Mouse (Mus musculus) liver, embryonic 16.5 days (tissue): Measurements from ENCODE around the gene Wnt8b. TPM values are rescaled to one million over a fixed set of nuclear protein-coding genes. Genes with fewer than 3 reads are reported as not detected.
"Not testable (repeated sequence)": the region's sequence is repeated elsewhere in the genome, so short reads cannot be mapped to it uniquely, and the experiment has no call there.

Source experiments
- ATAC-seq: fragments of 200-750 bp; cut with Nextera tagmentation; 2 replicates; pipeline ENCODE4 v1.8.0; 2017; ENCODE audit warnings: low read depth, mild to moderate bottlenecking, moderate number of reproducible peaks, moderate library complexity
- H3K27ac ChIP-seq: fragments of 300-500 bp; sonication (generic); 2 replicates; pipeline ENCODE4 v1.5.1; 2014; ENCODE audit warnings: mild to moderate bottlenecking, low read length
- H3K27me3 ChIP-seq: fragments of 300-500 bp; sonication (generic); 2 replicates; pipeline ENCODE4 v1.6.1; 2014; ENCODE audit warnings: low read depth, low read length, mixed read lengths; ENCODE audit not compliant: control insufficient read depth, insufficient read depth
- H3K36me3 ChIP-seq: fragments of 300-500 bp; sonication (generic); 2 replicates; pipeline ENCODE4 v1.6.1; 2014; ENCODE audit warnings: mild to moderate bottlenecking; ENCODE audit not compliant: control insufficient read depth, insufficient read depth
- H3K4me1 ChIP-seq: fragments of 300-500 bp; sonication (generic); 2 replicates; pipeline ENCODE4 v1.6.1; 2014; ENCODE audit warnings: low read depth, low read length, mixed read lengths; ENCODE audit not compliant: control insufficient read depth
- H3K4me2 ChIP-seq: fragments of 300-500 bp; sonication (generic); 2 replicates; pipeline ENCODE4 v1.6.1; 2014; ENCODE audit warnings: low read depth, low read length, mixed read lengths
- H3K4me3 ChIP-seq: fragments of 300-500 bp; sonication (generic); 2 replicates; pipeline ENCODE4 v1.5.1; 2014; ENCODE audit warnings: low read depth, mild to moderate bottlenecking, low read length
- H3K9ac ChIP-seq: fragments of 300-500 bp; sonication (generic); 2 replicates; pipeline ENCODE4 v1.6.1; 2014; ENCODE audit warnings: low read depth, low read length
- H3K9me3 ChIP-seq: fragments of 300-500 bp; sonication (generic); replicated peaks from 2 replicates; pipeline ENCODE4 v1.6.1; 2016; ENCODE audit warnings: low read length; ENCODE audit not compliant: control insufficient read depth
- WGBS: fragments of 180-500 bp; shearing (Covaris S2); extraction: QIAGEN DNeasy Blood & Tissue Kit; methylation state at CpG from one replicate; pipeline ENCODE4 v1.1.7; 2014; ENCODE audit not compliant: insufficient replicate concordance; 5-methylcytosine and 5-hydroxymethylcytosine counted together
- polyA plus RNA-seq: library from polyadenylated mRNA; unstranded; fragments of >200 nt; fragmentation: Nextera tagmentation; extraction: Ambion mirVana; gene quantifications from 2 replicates; pipeline ENCODE4 v1.2.1, GENCODE M21; 2015

Gene Wnt8b
- polyA plus RNA-seq, 1 experiment from 2014 or later: not detected

DNA sequence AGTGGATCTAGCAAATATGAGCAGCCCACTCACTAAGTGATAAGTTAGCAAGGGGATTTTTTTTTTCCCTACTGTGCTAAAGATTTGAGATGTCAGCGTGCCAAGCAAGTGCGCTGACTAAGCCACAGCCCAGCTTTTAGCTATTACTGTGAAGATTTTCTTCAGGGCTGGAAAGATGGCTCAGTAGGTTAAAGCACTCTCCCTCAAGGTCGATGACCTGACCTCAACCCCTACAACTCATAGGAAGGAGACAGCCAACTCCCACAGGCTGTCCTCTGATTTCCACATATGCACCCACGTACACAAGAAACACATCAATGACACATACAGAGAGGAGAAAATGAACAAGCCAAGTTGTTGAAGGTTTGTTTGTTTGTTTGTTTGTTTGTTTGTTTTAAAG is 31.1 kb upstream of the Wnt8b start:
- 66% methylated on average over 4 of the region's 4 CpGs for WGBS
- no peaks in the 10 kb centered on the region for H3K9me3 ChIP-seq
- no peaks in the 10 kb centered on the region for H3K4me1 ChIP-seq
- no peak for ATAC-seq
- no peak overlapping the region for H3K4me2 ChIP-seq
- H3K27me3 ChIP-seq: no peaks in the 10 kb centered on the region
- H3K36me3 ChIP-seq: no peaks in the 10 kb centered on the region
- H3K9ac ChIP-seq: no peak overlapping the region
- no peak overlapping the region for H3K4me3 ChIP-seq
- H3K27ac ChIP-seq: no peak overlapping the region

DNA sequence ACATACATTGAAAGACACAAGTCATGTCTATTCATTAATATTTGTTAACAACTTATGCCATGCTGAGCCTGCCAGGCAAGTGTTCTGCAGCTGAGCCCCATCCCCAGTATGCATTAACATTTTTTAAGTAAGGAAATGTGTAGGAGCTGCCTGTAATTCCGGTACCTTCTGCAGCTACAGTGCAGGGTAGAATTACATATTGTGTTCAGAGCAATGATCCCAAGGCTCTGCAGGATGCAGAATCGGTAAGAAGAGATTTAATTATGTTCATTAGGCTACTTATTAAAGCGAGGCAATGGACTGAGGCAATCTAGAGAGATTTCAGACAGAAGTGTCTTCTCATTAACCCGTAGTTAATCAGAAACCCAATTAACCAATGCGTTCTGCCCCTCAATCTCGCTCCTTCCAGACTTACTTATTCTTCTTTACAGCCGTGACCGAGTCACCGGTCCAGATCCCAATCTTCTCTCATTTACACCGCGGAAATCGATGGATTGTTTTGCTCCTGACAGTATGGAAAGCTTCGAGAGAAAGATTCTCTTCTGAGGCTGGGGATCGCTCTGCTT is 27.2 kb upstream of the Wnt8b start:
- not testable (repeated sequence) for H3K27me3 ChIP-seq, H3K36me3 ChIP-seq, H3K9me3 ChIP-seq, ATAC-seq, H3K4me3 ChIP-seq, H3K27ac ChIP-seq, H3K9ac ChIP-seq, H3K4me1 ChIP-seq, H3K4me2 ChIP-seq
- WGBS: 69% methylated on average over 14 of the region's 14 CpGs

GRCm38 (mm10) chr19:44474158-44474557 is 19.1 kb upstream of the Wnt8b start:
- H3K27me3 ChIP-seq: no peaks in the 10 kb centered on the region
- no peak overlapping the region for H3K9ac ChIP-seq
- H3K4me2 ChIP-seq: no peak overlapping the region
- H3K4me1 ChIP-seq: no peaks in the 10 kb centered on the region
- no peaks in the 10 kb centered on the region for H3K9me3 ChIP-seq
- no peak overlapping the region for H3K4me3 ChIP-seq
- no peak overlapping the region for H3K27ac ChIP-seq
- no peaks in the 10 kb centered on the region for H3K36me3 ChIP-seq
- no peak for ATAC-seq
- WGBS: 2% methylated on average over 10 of the region's 10 CpGs

DNA sequence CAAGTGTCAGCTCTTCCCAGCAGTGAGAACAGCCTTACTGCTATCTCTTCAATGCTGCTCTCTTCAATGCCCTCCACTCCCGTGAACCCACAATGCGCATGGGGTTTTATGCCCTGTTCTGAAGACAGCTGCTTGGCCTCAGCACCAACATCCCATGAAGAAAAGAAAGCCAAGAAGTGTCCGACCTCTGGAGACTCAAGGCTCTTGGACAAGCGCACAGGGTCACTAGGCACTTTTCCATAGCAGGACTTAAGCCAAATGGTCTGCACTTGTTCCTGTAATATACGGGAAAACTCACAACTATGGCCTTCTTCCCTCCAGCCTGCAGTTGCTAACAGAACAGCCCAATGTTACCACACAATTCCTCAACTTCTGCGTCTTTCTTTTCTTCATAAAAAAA is 18.0 kb upstream of the Wnt8b start:
- H3K36me3 ChIP-seq: no peaks in the 10 kb centered on the region
- 66% methylated on average over 6 of the region's 6 CpGs for WGBS

GRCm38 (mm10) chr19:44476541-44476940 is 16.7 kb upstream of the Wnt8b start:
- Histone ChIP-seq H3K36me3 (no peaks in the 10 kb centered on the region), H3K4me3 (no peak overlapping the region), H3K9ac (no peak overlapping the region), H3K27me3 (no peaks in the 10 kb centered on the region), H3K27ac (no peak overlapping the region), H3K4me1 (no peaks in the 10 kb centered on the region), H3K9me3 (no peaks in the 10 kb centered on the region), H3K4me2 (no peak overlapping the region)
- WGBS: 34% methylated on average over 3 of the region's 3 CpGs
- no peak for ATAC-seq

More for the DNA sequence above, 18.0 kb upstream of the Wnt8b start:
- Histone ChIP-seq H3K27me3 (no peaks in the 10 kb centered on the region), H3K27ac (no peak overlapping the region), H3K9ac (no peak overlapping the region), H3K4me3 (no peak overlapping the region), H3K4me2 (no peak overlapping the region), H3K9me3 (no peaks in the 10 kb centered on the region), H3K4me1 (no peaks in the 10 kb centered on the region)
- ATAC-seq: no peak

DNA sequence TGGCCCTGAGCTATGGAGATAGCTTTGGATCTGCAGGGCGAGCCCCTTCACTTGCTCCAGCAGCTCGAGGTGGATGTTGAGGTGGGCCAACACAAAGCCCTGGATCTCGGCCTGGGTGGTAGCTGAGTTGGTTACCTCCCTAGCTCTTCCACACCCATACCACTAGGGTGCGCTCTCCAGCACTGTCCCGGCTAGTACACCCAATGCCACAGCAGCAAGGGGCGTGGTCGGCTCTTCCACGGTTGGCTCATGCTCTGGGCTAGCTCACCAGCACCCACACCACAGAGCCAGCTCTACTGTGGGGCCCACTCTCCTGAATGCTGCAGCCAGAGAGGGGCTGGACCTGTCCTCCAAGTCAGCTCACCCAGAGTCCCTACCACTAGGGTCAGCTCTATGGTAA is 6.0 kb upstream of the Wnt8b start:
- no peak overlapping the region for H3K4me2 ChIP-seq
- no peak for ATAC-seq
- no peak overlapping the region for H3K27ac ChIP-seq
- no peaks in the 10 kb centered on the region for H3K27me3 ChIP-seq
- no peak overlapping the region for H3K9ac ChIP-seq
- H3K9me3 ChIP-seq: no peaks in the 10 kb centered on the region
- H3K4me3 ChIP-seq: no peak overlapping the region
- 4% methylated on average over 8 of the region's 8 CpGs for WGBS
- no peaks in the 10 kb centered on the region for H3K36me3 ChIP-seq
- no peaks in the 10 kb centered on the region for H3K4me1 ChIP-seq

DNA sequence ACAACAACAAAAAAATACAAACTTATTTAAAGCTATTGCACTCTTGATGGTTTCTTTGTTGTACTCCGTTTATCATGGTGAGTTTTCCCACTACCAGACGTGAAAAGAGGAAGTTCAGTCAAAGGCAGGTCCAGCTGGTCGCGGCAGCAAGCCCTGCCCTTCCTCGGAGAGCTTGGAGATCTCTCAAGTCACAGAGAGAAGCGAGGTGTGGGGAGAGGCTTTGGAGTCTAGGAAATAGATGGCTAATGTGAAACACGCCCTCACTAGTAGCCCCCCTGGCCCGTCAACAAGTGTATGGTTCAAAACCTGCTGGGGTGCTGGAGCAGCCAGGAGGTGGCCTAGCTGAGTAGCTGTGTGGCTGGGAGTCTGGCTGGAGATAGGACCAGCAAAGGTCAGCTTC is 3.2 kb downstream of the Wnt8b start:
- H3K36me3 ChIP-seq: no peaks in the 10 kb centered on the region
- H3K4me2 ChIP-seq: no peak overlapping the region
- H3K27me3 ChIP-seq: no peaks in the 10 kb centered on the region; the same call in 1 of the 2 replicates
- H3K4me3 ChIP-seq: no peak overlapping the region
- no peak overlapping the region for H3K27ac ChIP-seq
- H3K9me3 ChIP-seq: no peaks in the 10 kb centered on the region
- no peak for ATAC-seq
- no peak overlapping the region for H3K9ac ChIP-seq
- no peaks in the 10 kb centered on the region for H3K4me1 ChIP-seq
- whole genome bisulfite sequencing: 11% methylated on average over 8 of the region's 8 CpGs

DNA sequence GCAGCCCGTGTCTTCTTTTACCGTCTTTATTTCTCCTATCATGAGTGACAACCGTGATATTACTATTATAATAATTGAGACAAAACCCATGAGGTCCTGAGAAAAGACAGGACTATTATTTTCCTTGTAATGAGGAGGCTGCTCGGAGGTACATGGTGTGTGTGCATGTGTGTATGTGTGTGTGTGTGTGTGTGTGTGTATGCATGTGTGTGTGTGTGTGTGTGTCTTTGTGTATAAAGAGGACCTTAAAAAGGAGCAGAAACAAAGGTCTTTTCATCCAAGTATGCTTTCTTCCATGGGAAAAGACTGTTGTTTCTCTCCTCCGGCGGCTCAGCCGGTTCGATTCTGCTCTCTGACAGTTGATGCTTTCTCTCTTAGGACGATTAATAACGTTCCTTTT is 3.7 kb downstream of the Wnt8b start:
- no peak overlapping the region for H3K27ac ChIP-seq
- H3K4me2 ChIP-seq: no peak overlapping the region
- no peaks in the 10 kb centered on the region for H3K36me3 ChIP-seq
- 56% methylated on average over 10 of the region's 10 CpGs for WGBS
- H3K9me3 ChIP-seq: no peaks in the 10 kb centered on the region
- H3K27me3 ChIP-seq: no peaks in the 10 kb centered on the region; the same call in none of the 2 replicates
- no peak for ATAC-seq
- no peaks in the 10 kb centered on the region for H3K4me1 ChIP-seq
- H3K9ac ChIP-seq: no peak overlapping the region
- no peak overlapping the region for H3K4me3 ChIP-seq

DNA sequence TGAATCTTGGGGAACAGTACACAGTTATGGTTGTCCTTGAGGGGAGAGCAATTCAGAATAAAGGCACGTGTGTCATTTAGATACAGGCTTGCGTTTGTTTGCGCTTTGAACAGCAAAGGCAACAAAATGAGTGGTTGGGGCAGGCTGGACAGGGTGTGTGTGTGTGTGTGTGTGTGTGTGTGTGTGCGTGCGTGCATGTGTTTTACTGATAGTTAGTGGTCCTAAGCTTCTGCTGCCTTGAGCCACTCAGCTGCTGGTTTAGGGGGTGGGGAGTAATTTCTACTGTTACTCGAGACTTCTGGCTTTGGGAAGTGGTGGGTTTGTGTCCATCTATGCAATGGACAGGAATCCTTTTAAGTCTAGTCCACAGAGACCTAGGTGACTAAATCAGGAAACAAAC is 5.7 kb downstream of the Wnt8b start:
- Histone ChIP-seq H3K4me3 (no peak overlapping the region), H3K27me3 (peaks cover 2% of the 10 kb centered on the region), H3K9me3 (no peaks in the 10 kb centered on the region), H3K27ac (no peak overlapping the region), H3K36me3 (no peaks in the 10 kb centered on the region), H3K4me2 (no peak overlapping the region), H3K4me1 (no peaks in the 10 kb centered on the region), H3K9ac (no peak overlapping the region)
- WGBS: 44% methylated on average over 6 of the region's 6 CpGs
- ATAC-seq: no peak
